Mouse (Mus musculus) lung, postnatal 10 days (tissue): ENCODE data around the gene Myom1.
A peak's percentile ranks its signal among the peaks of the same experiment; 100 is the strongest.

Source experiments
- DNase-seq: peaks from one replicate; pipeline ENCODE4 v3.0.0; 2021

Gene Myom1

GRCm38 (mm10) chr17:71110753-71111265, 108.4 kb downstream of the Myom1 start:
- DNase-seq, result no peak

GRCm38 (mm10) chr17:71112689-71113088, 110.3 kb downstream of the Myom1 start:
- peak; percentile 28 for DNase-seq

GRCm38 (mm10) chr17:71114282-71114681, 111.8 kb downstream of the Myom1 start:
- no peak for DNase-seq

GRCm38 (mm10) chr17:71117956-71118355, 115.5 kb downstream of the Myom1 start:
- DNase-seq, result no peak

- DNase-seq, result no peak
Observed at GRCm38 (mm10) chr17:71118607-71119006, 116.2 kb downstream of the Myom1 start.

- DNase-seq, result no peak
Observed at GRCm38 (mm10) chr17:71120626-71121025, 118.2 kb downstream of the Myom1 start.

GRCm38 (mm10) chr17:71124061-71124670, 121.7 kb downstream of the Myom1 start:
- DNase-seq, result no peak

GRCm38 (mm10) chr17:71124674-71125073, 122.2 kb downstream of the Myom1 start:
- DNase-seq, result peak; percentile 25

GRCm38 (mm10) chr17:71125519-71125918, 123.1 kb downstream of the Myom1 start:
- DNase-seq, result no peak

- no peak for DNase-seq
Observed at GRCm38 (mm10) chr17:71126001-71126400, 123.6 kb downstream of the Myom1 start.

GRCm38 (mm10) chr17:71127464-71128110, 125.2 kb downstream of the Myom1 start:
- peak; percentile 66 for DNase-seq

GRCm38 (mm10) chr17:71129489-71130261, 127.2 kb downstream of the Myom1 start:
- DNase-seq, result no peak

- DNase-seq, result no peak
Observed at GRCm38 (mm10) chr17:71132221-71132620, 129.8 kb downstream of the Myom1 start.

- no peak for DNase-seq
Observed at GRCm38 (mm10) chr17:71132856-71133439, 130.5 kb downstream of the Myom1 start.

- DNase-seq, result peak; percentile 24
Observed at GRCm38 (mm10) chr17:71134441-71134955, 132.1 kb downstream of the Myom1 start.

- DNase-seq, result peak; percentile 40
Observed at GRCm38 (mm10) chr17:71135108-71135507, 132.7 kb downstream of the Myom1 start.

GRCm38 (mm10) chr17:71135866-71136265, 133.4 kb downstream of the Myom1 start:
- no peak for DNase-seq

GRCm38 (mm10) chr17:71136384-71137333, 134.2 kb downstream of the Myom1 start:
- no peak for DNase-seq

GRCm38 (mm10) chr17:71137334-71137721, 134.9 kb downstream of the Myom1 start:
- DNase-seq, result no peak

GRCm38 (mm10) chr17:71142068-71142467, 139.6 kb downstream of the Myom1 start:
- no peak for DNase-seq

GRCm38 (mm10) chr17:71143155-71143554, 140.7 kb downstream of the Myom1 start:
- no peak for DNase-seq
